11 mouse cellular contexts compared by ENCODE assay signal in the genomic region with DNA sequence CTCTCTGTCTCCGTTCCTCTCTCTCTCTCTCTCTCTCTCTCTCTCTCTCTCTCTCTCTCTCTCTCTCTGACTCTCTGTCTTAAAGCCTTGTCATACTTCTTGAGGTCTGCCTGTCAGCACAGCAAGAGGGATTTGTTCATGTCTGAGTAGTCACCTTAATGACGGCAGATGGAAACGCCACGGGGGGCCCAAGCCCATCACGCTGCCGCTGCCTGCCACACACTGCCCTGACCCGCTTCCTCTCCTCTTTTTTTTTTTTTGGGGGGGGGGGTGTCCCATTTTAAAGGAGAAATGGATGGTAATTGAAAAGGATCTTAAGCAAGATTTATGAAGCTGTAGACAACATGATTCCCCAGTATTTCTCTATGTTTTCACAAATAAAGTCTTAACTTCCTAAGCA.
DNase-seq lines count a peak whose midpoint lies in the region; ATAC-seq lines count a peak whose summit lies in the region.
"Had no signal": no experiment of that assay in that cellular context is flagged by ENCODE, and none has a peak within 500 bp of the region (broad histone marks: within the 10 kb centered on the region; RNA-seq: fewer than 3 reads in every experiment).

No protein-coding gene starts in this region.

- 0 out of 2 replicates have a peak overlapping the region, but pooled peaks have one; percentile 31 for H3K4me3 ChIP-seq in forebrain, embryonic 13.5 days
- H3K4me3 ChIP-seq in midbrain, embryonic 11.5 days (ENCODE audit: low read depth, low read length) = no peak overlapping the region
- no peak overlapping the region for H3K4me3 ChIP-seq in intestine, embryonic 15.5 days (replicated peaks)
- H3K4me3 ChIP-seq: lung, embryonic 15.5 days; myocyte had no signal

- H3K9ac ChIP-seq in forebrain, embryonic 13.5 days = no peak overlapping the region
- no peak overlapping the region for H3K9ac ChIP-seq in midbrain, embryonic 11.5 days (ENCODE audit: low read length)
- no peak overlapping the region for H3K9ac ChIP-seq in intestine, embryonic 15.5 days
- H3K9ac ChIP-seq: lung, embryonic 15.5 days had no signal

- 0 out of 2 replicates have a peak, but pooled peaks cover 3% of the 10 kb centered on the region for H3K27me3 ChIP-seq in forebrain, embryonic 13.5 days
- H3K27me3 ChIP-seq in midbrain, embryonic 11.5 days (ENCODE audit: control insufficient read depth, insufficient read depth, low read length) = no peaks in the 10 kb centered on the region; the same call in 1 of the 2 replicates
- no peaks in the 10 kb centered on the region for H3K27me3 ChIP-seq in intestine, embryonic 15.5 days (replicated peaks)

- DNase-seq in ZHBTc4 (ENCODE audit: low read depth, low spot score) = peak; percentile 7
- peak; percentile 99 to 100 for DNase-seq in cerebellum, postnatal 14 days
- DNase-seq in midbrain, embryonic 11.5 days (ENCODE audit: low spot score, missing footprints) = peak; percentile 88
- no peak for DNase-seq in kidney, postnatal 4 days
- no peak for DNase-seq in left cerebral cortex, postnatal 25 days (ENCODE audit: low spot score in 2 of 2)
- no peak for DNase-seq in right cerebral cortex, adult 2 months (ENCODE audit: low spot score in 2 of 2)
- DNase-seq: gastrocnemius, postnatal 25 days had no signal

- peaks cover 36% of the 10 kb centered on the region for H3K4me1 ChIP-seq in forebrain, embryonic 13.5 days
- peaks cover 9% of the 10 kb centered on the region for H3K4me1 ChIP-seq in midbrain, embryonic 11.5 days (ENCODE audit: control insufficient read depth, insufficient read depth, low read length)
- H3K4me1 ChIP-seq in intestine, embryonic 15.5 days (replicated peaks) = peaks cover 4% of the 10 kb centered on the region; the same call in 1 of the 2 replicates

- no peaks in the 10 kb centered on the region for H3K9me3 ChIP-seq in forebrain, embryonic 13.5 days (replicated peaks)
- no peaks in the 10 kb centered on the region for H3K9me3 ChIP-seq in midbrain, embryonic 11.5 days (ENCODE audit: control insufficient read depth, low read length)
- no peaks in the 10 kb centered on the region for H3K9me3 ChIP-seq in intestine, embryonic 15.5 days
- H3K9me3 ChIP-seq: lung, embryonic 15.5 days had no signal

- H3K36me3 ChIP-seq in forebrain, embryonic 13.5 days (ENCODE audit: poor library complexity, severe bottlenecking) = no peaks in the 10 kb centered on the region
- H3K36me3 ChIP-seq in midbrain, embryonic 11.5 days (ENCODE audit: control insufficient read depth, insufficient read depth, low read length) = no peaks in the 10 kb centered on the region
- no peaks in the 10 kb centered on the region for H3K36me3 ChIP-seq in intestine, embryonic 15.5 days
- H3K36me3 ChIP-seq: lung, embryonic 15.5 days had no signal

- intact Hi-C loops in left cerebral cortex, postnatal 25 days (cut with DNase I) = loop anchor here (10.0 kb wide), 3 partner anchors 110 to 1070 kb away; a partner anchor contains a TSS

- peak; percentile 37; the same call in 1 of the 2 replicates for ATAC-seq in forebrain, embryonic 13.5 days
- ATAC-seq in midbrain, embryonic 11.5 days (ENCODE audit: low FRiP score) = peak; percentile 41
- no peak for ATAC-seq in intestine, embryonic 15.5 days

- 0% methylated on average over 7 of the region's 7 CpGs for WGBS in forebrain, embryonic 13.5 days
- WGBS in midbrain, embryonic 11.5 days = 5% methylated on average over 7 of the region's 7 CpGs
- WGBS in intestine, embryonic 15.5 days = 24% methylated on average over 7 of the region's 7 CpGs

- H3K27ac ChIP-seq in forebrain, embryonic 13.5 days = no peak overlapping the region
- no peak overlapping the region for H3K27ac ChIP-seq in midbrain, embryonic 11.5 days (ENCODE audit: low read depth, low read length)
- no peak overlapping the region for H3K27ac ChIP-seq in intestine, embryonic 15.5 days
- H3K27ac ChIP-seq: lung, embryonic 15.5 days had no signal

- H3K4me2 ChIP-seq in forebrain, embryonic 13.5 days = peak overlapping the region; percentile 58
- H3K4me2 ChIP-seq in midbrain, embryonic 11.5 days = peak overlapping the region; percentile 51; the same call in 1 of the 2 replicates
- no peak overlapping the region for H3K4me2 ChIP-seq in intestine, embryonic 15.5 days (replicated peaks)

Comparison
In these comparisons a context has a peak if more than half of its experiments do, and no peak if none do; other contexts are left out.
1. DNase-seq: peak in ZHBTc4 (single experiment), cerebellum, postnatal 14 days (2 of 2) and midbrain, embryonic 11.5 days (single experiment); none in kidney, postnatal 4 days (0 of 2), left cerebral cortex, postnatal 25 days (0 of 2) and right cerebral cortex, adult 2 months (0 of 2).